Mouse (Mus musculus) gastrocnemius, adult 8-10 months (tissue): ENCODE data around the gene Atg4a-ps. TPM values are rescaled to one million over a fixed set of nuclear protein-coding genes. Genes with fewer than 3 reads are reported as not detected.
"Not testable (repeated sequence)": the region's sequence is repeated elsewhere in the genome, so short reads cannot be mapped to it uniquely, and the experiment has no call there.

Experiments
- DNase-seq, 2 experiments: peaks; one replicate each; pipeline ENCODE4 v3.0.0; 2022; ENCODE audit warnings: low spot score in 2 of 2
- total RNA-seq, 4 experiments: library from RNA; stranded (reverse); gene quantifications; 2 replicates each; pipeline ENCODE4 v1.2.4; 2022

Gene Atg4a-ps
- 1 to 10 TPM in 2 of 4 experiments, under 1 TPM in 1, not detected in 1; 0.27 to 4.7 (median 3.8) TPM for total RNA-seq

DNA sequence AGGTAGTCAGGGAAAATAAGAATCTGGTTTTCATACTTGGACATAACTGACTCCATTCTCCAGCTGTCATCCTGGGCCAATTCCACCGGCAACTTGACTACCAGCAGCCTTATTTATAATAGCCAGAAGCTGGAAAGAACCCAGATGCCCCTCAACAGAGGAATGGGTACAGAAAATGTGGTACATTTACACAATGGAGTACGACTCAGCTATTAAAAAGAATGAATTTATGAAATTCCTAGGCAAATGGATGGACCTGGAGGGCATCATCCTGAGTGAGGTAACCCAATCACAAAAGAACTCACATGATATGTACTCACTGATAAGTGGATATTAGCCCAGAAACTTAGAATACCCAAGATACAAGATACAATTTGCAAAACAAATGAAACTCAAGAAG lies at the start of gene Atg4a-ps:
Gene Atg4a-ps (minus strand): TSS at position 101 of the 400 bp plus-strand sequence.
- not testable (repeated sequence) for DNase-seq

DNA sequence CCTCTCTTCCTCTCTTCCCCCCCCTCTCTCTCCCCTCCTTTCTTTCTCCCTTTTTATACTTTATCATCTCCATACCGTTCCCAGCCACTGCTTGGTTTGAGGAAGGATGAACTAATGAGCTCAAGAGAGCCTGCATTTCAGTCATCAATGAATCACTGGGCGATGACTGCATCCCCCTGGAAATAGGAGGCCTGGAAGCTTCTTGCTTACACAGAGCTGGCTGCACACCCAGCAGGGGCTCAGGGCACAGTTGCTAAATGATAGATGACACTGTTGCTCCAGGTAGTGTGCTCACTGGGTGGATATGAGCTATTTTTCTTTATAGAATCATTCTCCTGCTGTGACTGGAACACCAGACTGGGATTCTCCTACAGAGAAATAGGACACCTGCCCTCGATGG lies 49.7 kb upstream of the Atg4a-ps start:
- DNase-seq, result no peak

DNA sequence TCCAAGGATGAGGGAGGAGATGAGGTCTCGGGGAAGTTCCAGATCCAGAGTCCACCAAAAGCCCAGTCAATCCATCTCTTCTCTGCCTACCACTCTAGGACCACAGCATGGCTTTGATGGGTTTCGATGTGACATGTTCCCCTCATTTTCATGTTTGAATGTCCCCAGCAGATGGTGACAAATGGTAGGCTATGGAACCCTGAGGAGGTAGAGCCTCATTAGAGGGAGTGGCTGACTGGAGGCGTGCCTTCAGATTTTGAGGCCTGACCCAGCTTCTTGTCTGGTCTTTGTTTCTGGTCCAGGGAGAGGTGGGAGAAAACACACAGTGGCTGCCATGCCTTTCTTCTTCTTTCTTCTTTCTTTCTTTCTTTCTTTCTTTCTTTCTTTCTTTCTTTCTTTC lies 44.6 kb upstream of the Atg4a-ps start:
- peak in 1 of 2 experiments; percentile 3 for DNase-seq

DNA sequence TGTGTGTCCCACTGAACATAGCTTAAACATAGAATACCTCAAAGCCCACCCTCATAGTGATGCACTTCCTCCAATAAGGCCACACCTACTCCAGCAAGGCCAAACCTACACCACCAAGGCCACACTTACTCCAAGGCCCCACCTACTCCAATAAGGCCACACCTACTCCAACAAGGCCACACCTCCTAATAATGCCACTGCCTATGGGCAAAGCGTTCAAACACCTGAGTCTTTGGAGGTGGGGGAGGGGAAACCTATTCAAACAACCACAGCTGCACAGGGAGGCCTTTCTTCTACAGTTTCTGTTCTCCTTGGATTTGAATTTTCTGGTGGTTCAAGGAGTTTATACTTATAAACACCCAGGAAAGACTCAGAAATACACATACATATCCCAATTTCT lies 43.2 kb upstream of the Atg4a-ps start:
- no peak for DNase-seq

DNA sequence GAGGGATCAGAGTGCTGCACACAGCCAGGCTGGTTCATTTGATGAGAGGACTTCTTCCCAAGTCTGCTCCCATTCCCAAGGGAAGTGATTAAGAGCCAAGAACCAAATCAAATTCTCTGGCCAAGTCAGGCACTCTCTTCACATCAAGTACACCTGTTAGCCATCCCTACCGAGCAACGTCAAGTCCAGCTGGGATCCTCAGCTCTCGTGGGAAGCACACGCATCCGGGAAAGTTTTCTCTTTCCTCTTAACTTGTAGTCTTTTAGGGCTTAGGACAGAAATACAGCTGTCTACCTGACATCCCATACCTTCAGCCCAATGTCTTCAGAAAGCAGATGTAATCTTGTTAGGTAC lies 38.1 kb upstream of the Atg4a-ps start:
- DNase-seq, result no peak

DNA sequence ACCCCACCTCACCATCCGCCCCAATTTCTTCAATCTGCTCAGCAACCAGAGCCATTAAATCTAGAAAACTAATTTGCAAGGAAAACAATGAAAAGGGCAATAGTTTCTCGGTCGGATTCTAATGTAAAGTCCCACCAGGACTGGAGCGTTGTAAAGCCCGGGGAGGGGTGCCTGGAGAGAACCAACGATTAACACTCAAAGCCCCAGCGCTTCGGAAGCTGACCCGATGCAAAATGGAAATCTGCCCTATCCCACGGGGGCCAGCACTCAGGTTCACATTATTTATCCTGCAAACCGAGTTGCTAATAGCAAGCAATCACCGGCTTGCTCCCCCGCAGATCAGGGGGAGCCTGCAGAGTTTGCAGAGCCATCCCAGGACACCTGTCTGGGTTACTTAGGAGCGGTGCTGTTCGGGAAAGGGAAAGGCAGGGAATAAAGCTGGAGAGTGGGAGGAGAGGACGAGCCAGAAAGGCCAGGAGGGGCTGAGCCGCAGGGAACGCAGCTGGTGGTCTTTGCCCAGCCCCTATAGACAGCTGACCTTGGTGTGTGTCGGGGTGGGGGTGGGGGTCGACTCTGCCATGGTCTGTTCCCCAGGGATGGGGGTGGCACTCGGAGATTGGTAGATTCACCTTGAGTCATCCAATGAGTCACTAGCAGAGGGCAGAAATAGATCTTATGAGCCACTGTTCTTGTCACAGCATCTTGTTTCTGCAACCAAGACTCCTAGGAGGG lies 37.5 kb upstream of the Atg4a-ps start:
- DNase-seq, result no peak

DNA sequence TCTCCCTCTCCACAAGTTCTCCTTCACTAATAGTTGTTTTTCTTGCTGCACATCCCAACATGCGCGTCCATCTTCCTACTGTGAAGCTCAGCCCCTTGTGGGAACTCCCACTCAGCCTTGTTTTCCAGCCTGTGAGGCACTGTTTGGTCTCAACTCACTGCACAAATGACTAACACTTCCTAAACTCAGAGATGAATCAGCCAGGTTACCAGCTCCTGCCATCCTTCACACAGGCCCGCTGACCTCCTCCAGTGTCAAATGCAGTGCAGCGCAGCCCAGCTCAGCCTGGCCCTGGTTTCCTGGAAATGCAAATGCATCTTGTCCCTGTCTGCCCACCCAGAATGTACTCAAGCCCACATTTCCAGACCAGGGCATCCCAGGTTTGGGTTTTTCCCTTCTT lies 36.6 kb upstream of the Atg4a-ps start:
- DNase-seq, result no peak

DNA sequence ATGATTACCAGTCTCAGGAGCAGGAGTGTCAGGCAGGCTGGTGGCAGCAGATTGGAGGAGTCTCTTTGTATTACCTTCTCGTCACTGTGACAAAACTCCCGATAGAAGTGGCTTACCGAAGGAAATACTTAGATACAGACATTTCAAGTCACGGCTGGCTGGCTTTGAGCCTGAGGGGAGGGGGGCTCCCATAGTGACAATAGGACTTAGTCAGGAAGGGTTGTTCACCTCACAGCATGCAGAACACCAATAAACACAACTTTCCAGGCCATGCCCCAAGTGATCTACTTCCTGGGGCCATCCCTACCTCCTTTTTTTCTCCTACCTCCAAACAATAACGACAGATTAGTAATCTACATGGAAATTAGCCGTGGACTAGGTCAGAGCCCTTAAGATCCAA lies 32.9 kb upstream of the Atg4a-ps start:
- no peak for DNase-seq

DNA sequence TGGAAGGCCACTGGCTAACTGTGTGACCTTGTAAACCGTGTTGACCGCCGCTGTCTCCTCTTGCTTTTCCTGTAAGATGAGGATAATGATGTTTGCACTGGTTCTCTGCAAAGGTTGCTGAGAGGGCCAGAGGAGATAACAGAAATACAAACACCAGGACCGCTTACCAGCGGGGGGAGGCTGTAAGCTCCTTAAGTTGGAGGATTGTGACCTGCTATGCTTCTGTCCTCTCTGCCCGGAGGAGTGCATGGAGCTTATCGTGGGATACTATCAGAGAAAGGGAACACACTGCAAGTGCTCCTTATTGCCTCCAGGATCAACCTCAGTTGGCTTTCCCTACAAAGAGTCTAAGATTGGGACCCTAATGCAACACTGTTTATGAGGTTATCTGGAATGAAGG lies 26.8 kb upstream of the Atg4a-ps start:
- DNase-seq, result no peak

DNA sequence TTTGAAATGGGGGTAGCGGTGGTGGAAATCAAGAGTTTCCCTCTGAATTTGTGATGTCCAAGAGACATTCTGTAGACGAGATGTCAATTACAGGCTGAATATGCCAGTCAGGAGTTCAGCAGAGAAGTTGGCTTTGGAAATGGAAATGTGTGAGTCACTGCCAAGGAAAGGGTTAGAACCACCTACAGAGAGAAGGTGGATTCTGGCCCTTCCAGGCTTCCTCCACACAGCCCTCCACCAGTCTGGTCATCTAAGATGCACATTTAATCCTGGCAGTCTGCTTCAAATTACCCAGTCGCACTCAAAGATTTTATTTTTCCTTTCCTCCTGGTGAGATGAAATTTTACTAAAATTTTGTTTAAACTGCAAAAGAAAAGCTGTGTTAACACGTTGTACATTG lies 26.2 kb upstream of the Atg4a-ps start:
- DNase-seq, result no peak

DNA sequence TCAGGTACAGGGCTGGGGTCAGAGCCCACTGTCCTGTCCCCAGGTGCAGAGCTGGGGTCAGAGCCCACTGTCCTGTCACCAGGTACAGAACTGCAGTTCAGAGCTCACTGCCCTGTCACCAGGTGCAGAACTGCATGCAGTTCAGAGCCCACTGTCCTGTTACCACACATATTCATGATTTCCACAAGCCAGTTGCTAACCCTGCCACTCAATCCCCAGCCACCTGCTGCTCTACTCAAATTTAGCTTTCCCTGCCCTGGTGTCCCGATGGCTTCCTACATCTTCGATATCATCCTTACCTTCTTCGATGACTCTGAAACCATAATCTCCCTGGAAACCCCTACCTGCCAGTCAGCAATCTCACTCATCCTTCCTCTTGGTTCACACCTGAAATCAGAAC lies 17.5 kb upstream of the Atg4a-ps start:
- DNase-seq, result no peak

DNA sequence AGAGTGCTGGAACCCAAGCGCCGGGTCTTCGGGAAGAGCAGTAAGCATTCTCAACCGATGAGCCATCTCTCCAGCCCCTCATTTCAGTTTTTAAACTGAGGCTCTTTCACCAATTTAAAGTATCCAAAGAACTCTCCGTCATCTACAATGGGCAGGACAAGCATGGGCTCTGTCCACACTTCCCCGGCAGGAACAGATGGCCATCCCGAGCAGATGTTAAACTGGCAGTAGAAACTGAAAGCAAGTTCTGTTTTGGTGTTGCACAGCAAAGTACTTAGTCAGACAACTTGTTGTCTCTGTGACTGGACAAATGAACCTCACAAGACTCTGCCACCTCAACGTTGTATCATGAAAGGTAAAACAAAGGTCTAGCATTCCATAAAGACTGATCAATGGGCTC lies 15.8 kb upstream of the Atg4a-ps start:
- no peak for DNase-seq

DNA sequence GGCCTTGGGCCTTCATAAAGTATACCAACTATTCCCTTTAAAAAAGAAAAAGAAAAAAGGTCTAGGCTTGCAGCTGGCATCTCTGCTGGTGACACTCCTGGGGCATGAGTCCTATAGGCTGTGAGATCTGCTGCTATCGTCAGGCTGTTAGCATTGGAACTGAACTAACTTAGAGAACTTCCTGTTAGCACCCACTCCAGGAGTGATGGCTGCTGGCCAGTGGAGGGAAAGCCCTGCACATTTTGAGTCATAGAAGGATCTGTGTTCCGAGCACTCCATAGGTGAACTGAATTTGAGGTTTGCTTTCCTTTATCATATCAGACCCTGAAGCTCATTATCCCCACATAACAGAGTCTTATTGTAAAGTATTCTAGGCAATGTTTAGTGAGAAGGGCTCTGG lies 14.1 kb upstream of the Atg4a-ps start:
- no peak for DNase-seq

DNA sequence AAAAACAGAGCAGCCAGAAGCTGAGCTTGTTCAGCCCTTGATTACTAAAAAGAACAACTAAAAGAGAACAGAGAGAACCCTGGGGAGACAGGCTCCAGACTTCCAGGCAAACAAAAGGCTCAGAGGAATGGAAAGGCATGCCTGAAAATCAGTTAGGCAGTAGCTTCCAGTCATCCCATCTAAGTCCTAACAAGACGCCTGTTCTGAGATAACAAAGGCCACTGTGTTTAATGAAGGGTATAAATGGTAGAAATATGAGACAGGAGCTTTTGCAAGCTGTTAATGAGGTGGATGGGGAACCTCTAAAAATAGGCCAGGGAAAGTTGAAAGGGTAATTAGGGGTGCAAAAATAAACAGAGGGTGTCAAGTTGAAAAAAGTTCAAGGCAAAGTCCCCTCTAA lies 4.5 kb upstream of the Atg4a-ps start:
- no peak for DNase-seq

DNA sequence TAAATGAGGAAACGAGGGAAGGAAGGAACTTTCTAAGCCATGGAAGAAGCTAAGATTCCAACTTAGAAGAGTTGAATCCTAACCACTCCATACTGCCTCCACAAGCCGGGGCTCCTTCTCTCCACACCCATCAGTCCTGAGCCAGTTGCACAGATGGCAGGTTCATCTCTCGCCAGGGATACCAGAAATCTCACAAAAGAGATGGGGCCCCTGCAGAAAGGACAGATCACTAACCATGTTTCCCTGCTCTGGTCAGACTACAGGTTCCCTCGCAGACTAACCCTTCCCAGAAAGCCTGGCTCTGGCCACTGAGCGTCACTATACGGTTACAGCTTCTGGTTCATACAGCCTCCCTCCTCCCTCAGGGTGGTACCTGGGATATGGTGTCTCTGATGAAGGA lies 3.8 kb upstream of the Atg4a-ps start:
- no peak for DNase-seq

DNA sequence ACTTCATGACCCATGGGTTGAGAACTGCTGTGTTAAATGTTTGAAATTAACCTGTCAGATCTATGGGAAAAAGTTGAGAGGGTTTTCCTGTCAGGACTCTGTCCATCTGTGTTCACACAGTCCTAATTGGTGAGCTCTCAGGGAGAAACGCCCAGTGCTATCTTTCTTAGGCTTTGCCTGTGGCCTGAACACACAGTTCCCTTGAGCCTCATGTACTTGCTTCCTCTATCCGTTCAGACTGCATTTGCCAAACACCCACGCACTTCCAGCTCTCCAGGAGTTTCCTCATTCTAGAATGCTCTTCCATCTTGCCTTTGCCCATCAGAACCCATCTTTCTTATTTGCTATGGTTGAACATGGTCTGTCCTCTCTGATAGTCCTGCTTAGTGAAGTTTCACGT lies 2.6 kb upstream of the Atg4a-ps start:
- no peak for DNase-seq

DNA sequence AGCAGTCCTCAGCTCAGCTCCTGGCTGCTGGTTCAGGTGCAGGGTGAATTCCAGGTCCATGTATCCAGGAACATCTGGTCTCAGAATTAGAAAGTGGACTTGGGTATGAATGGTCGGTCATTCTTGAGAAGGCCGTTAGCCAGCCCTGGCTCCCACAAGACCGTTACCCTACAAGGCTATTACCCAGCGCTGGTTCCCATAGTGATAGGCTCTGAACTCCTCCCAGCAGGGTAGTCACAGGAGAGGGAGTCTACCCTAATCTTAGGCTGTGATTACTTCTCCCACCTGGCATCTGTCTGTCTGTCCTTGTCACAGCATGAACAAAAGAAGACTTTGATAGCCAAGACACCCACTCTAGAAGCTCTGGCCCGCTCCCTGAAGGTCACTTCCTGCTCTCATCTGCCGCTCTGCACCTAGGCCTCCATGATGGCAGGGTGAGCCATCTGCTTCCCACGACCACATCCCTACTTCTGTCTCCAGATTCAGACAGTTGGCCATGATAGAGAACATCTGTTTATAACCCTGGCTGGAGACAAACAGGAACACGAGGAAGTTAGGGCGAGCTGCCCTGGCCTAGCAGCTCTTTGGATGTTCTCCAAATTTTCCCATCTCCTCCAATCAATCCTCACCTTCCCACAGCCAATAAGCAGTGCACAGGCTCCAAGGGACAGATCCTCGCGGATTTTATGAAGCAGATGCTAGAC lies 1.4 kb upstream of the Atg4a-ps start:
- DNase-seq, result peak in 1 of 2 experiments; percentile 10

DNA sequence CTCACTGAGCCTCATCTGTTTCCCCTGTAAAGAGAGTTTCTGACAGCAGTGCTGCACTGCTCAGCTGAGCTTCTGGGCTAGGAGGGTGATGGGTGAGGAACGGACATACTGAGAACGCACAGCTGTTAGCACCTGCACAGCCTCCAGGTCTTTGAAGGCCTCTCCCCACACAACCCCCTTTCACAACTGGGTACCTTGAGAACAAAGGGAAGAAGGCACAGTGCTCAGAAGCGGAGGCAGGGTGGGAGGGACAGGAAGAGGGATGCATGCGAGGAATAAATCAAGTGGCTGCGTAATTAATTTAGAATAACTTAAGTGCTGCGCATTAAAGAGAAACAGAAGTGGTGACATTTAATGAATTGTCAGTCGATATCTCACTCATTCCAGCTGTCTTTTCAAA lies 4.6 kb downstream of the Atg4a-ps start:
- DNase-seq, result no peak

DNA sequence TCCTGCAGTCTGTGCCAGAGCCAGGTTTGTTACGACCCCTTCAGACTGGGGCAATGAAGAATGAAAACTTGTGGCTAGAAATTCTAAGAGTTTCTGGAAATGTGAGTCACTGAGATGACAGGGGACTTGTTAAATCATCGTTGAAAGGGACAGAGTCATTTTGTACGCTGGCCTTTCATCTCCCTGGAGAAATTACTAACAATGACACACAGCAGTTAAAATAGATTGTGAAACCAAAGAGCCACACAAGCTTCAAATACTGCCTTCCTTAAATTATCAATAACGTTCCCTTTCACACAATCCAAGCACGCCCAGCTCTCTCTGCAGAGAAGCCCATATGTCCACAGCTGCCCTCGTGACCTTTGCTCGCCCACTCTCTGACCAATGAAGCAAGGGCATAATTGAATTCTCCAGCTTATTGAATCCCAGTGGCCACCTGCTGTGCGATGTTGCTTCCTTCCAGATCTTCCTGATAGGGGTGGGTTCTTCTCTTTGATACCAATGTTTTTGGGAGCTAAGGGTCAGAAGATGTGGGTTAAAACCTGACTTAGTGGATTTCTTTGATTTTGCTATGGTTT lies 5.6 kb downstream of the Atg4a-ps start:
- no peak for DNase-seq

DNA sequence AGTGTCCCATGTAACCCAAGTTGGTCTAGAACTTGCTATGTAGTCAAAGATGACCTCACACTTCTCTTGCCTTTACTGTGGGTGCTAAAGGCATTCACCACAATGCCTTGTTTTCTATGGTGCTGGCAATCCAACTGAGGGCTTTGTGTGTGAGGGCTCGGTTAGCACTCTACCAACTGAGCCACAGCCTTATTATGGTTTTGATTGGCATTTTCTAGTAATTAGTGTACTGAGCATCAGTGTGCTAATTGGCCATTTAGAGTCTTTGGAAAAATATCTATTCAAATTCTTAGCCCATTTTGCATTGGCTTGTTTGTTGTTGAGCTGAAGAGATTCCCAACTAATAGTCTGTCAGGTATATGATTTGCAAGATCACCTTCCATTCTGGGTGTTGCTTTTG lies 8.2 kb downstream of the Atg4a-ps start:
- DNase-seq, result no peak

DNA sequence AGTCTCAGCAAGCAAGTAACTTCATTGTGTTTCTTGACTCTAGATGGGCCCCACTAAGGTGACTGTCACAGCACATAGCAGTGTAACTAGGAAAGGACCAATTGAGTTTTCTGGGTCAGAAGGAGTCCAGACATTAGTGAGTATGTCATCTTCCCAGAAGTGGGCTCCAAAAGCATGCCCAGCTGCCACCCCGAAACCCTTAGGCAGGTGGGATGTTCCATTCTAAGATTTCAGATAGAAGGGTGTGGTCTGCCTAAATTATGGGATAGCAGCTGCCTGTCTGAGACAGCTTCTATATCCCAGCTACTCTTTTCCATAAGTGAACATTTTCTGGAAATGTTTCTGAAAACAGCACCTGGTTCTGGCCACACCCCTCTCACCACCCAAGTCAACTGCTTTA lies 11.6 kb downstream of the Atg4a-ps start:
- no peak for DNase-seq

DNA sequence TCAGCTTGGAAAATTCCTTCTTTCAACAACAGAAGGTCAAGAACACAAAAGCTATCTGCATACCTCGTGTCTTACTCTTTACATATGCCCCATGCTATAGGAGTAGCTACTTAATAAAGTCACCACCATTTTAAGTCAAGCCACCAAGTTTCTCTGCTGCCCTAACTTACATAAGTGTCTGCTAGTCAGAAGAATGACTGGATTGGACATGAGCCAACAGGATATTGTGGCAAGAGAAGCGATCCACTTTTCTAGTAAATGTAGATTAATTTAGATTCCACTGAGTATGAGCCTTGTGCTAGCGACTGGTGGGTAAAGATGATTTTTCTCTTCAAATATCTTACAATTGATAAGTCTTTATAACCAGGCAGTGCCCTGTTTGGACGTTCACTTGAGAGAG lies 12.0 kb downstream of the Atg4a-ps start:
- DNase-seq, result no peak

DNA sequence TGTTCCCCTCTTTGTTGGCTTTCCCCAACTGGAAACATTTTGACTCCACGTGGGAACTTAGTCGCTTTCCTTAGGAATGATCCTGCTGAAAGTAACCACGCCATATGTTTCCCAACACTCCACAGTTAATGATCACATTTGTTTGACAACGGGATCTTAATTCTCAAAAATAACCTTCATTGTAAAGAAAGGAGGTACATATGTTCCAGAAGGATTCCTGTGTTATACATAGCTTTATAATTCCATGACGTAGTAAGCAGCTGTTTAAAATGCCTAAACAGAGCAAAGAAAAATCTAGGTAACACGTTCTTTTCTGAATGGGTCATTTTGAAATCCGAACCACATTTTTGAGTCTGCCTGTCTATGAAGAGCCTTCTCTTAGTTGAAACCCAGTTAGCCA lies 12.7 kb downstream of the Atg4a-ps start:
- no peak for DNase-seq
